Mouse (Mus musculus) intestine, embryonic 16.5 days (tissue): Measurements from ENCODE around the gene Cep68. TPM values are rescaled to one million over a fixed set of nuclear protein-coding genes. Genes with fewer than 3 reads are reported as not detected.
A peak's percentile ranks its signal among the peaks of the same experiment; 100 is the strongest.
"Not testable (repeated sequence)": the region's sequence is repeated elsewhere in the genome, so short reads cannot be mapped to it uniquely, and the experiment has no call there.

Source experiments
- ATAC-seq: fragments of 200-750 bp; cut with Nextera tagmentation; 2 replicates; pipeline ENCODE4 v1.8.0; 2017; ENCODE audit warnings: moderate TSS enrichment, moderate library complexity
- H3K27ac ChIP-seq: fragments of 300-500 bp; sonication (generic); 2 replicates; pipeline ENCODE4 v1.5.1; 2014; ENCODE audit warnings: mild to moderate bottlenecking, low read length
- H3K27me3 ChIP-seq: fragments of 300-500 bp; sonication (generic); replicated peaks from 2 replicates; pipeline ENCODE4 v1.6.1; 2014; ENCODE audit warnings: low read length, control low read depth, mixed read lengths; ENCODE audit not compliant: control insufficient read depth, insufficient read depth
- H3K36me3 ChIP-seq: fragments of 300-500 bp; sonication (generic); 2 replicates; pipeline ENCODE4 v1.6.1; 2014; ENCODE audit warnings: low read length, control low read depth; ENCODE audit not compliant: control insufficient read depth, insufficient read depth
- H3K4me1 ChIP-seq: fragments of 300-500 bp; sonication (generic); 2 replicates; pipeline ENCODE4 v1.6.1; 2014; ENCODE audit warnings: low read length, control low read depth, mixed read lengths; ENCODE audit not compliant: control insufficient read depth, insufficient read depth
- H3K4me2 ChIP-seq: fragments of 300-500 bp; sonication (generic); 2 replicates; pipeline ENCODE4 v1.6.1; 2014; ENCODE audit warnings: low read depth, low read length, control low read depth
- H3K4me3 ChIP-seq: fragments of 300-500 bp; sonication (generic); 2 replicates; pipeline ENCODE4 v1.5.1; 2014; ENCODE audit warnings: mild to moderate bottlenecking, low read length
- H3K9ac ChIP-seq: fragments of 300-500 bp; sonication (generic); 2 replicates; pipeline ENCODE4 v1.6.1; 2014; ENCODE audit warnings: low read depth, low read length
- H3K9me3 ChIP-seq: fragments of 300-500 bp; sonication (generic); 2 replicates; pipeline ENCODE4 v1.6.1; 2016; ENCODE audit warnings: low read length, control low read depth; ENCODE audit not compliant: control insufficient read depth
- WGBS: fragments of 180-500 bp; shearing (Covaris S2); extraction: QIAGEN DNeasy Blood & Tissue Kit; methylation state at CpG from one replicate; pipeline ENCODE4 v1.1.7; 2014; 5-methylcytosine and 5-hydroxymethylcytosine counted together
- polyA plus RNA-seq: library from polyadenylated mRNA; unstranded; fragments of >200 nt; fragmentation: Nextera tagmentation; extraction: Ambion mirVana; gene quantifications from 2 replicates; pipeline ENCODE4 v1.2.1, GENCODE M21; 2015

Gene Cep68
- polyA plus RNA-seq, 1 experiment from 2014 or later, result 20.8 TPM

DNA sequence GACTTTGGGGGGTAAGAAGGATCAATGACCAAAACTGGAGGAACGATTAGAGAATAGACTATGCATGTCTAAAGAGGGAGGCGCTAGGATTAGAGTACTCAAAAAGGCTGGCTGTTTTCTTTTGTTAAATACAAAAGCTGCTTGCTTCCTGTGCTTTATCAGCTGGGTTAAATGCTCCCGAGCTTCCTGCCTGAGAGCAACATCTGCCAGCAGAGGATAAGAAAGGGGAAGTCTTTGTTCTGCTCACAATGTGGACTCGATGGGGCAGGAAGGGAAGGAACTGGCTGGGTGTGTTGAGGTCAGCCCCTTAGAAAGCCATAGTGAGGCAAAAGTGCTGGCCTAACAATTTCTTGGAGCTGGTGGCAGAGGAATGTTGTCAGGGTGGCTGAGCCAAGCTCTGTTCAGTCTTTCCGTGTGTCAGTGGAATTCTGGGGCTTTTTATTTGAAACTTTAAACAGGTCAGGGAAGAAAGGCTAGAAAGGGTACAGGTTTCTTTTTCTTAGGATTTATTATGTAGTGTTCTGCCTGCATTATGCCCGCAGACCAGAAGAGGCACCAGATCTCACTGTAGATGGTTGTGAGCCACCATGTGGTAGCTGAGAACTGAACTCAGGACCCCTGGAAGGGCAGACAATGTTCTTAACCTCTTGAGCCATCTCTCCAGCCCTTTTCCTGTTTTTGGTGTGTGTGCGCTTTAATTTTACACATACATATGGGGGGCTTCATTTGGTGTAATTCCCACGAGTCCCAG, 17.9 kb downstream of the Cep68 start:
- ATAC-seq, result peak; percentile 57
- no peaks in the 10 kb centered on the region for H3K27me3 ChIP-seq
- H3K4me3 ChIP-seq, result no peak overlapping the region
- H3K27ac ChIP-seq, result peak overlapping the region; percentile 36
- no peaks in the 10 kb centered on the region for H3K9me3 ChIP-seq
- H3K4me1 ChIP-seq, result no peaks in the 10 kb centered on the region
- no peak overlapping the region for H3K4me2 ChIP-seq
- peaks cover 24% of the 10 kb centered on the region for H3K36me3 ChIP-seq
- no peak overlapping the region for H3K9ac ChIP-seq
- WGBS, result 58% methylated on average over 8 of the region's 8 CpGs

DNA sequence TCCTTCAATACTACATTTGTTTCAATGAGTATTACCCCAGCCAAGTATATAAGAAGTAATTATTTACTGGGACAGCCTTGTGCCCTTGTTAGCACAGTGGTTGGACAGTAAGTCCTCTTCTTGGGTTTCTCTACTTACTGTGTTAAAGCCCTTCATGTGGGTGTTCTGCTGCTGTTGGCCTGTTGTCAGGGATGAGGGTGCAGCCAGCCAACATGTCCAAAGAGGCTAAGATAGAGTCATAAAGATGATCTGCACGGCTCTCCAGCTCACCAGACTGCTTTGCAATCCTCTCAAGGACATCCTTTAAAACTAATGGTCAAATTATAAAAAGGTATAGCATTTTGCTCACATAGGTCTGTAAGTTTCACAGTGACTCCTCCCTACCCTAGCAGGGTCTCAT, 18.9 kb downstream of the Cep68 start:
- no peak overlapping the region for H3K4me3 ChIP-seq
- no peak overlapping the region for H3K4me2 ChIP-seq
- H3K27me3 ChIP-seq, result no peaks in the 10 kb centered on the region
- no peak overlapping the region for H3K9ac ChIP-seq
- no peak for ATAC-seq
- 76% methylated on average over 1 of the region's 1 CpGs for WGBS
- no peaks in the 10 kb centered on the region for H3K4me1 ChIP-seq
- H3K9me3 ChIP-seq, result no peaks in the 10 kb centered on the region
- peaks cover 22% of the 10 kb centered on the region for H3K36me3 ChIP-seq
- H3K27ac ChIP-seq, result no peak overlapping the region

DNA sequence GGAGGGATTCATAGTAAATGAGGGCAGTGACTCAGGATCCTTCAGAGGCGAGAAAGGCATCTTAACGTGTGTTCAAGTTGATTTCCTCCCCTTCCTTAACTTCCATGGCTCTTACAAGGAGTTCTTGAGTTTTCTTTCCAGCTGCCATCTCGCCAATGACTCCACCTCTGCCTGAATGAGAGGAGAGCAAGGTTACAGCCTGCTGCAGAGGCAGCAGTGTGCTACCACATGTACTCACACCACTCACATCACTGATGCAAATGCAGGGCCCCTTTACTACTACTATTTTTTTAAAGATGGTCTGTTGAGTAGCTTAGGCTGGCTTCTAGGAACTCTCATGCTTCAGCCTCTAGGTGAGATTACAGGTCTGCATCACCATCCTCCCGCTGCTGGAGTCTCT, 19.9 kb downstream of the Cep68 start:
- Histone ChIP-seq H3K4me2 (no peak overlapping the region), H3K4me1 (no peaks in the 10 kb centered on the region), H3K9ac (no peak overlapping the region), H3K4me3 (no peak overlapping the region), H3K9me3 (no peaks in the 10 kb centered on the region), H3K36me3 (peaks cover 23% of the 10 kb centered on the region), H3K27me3 (no peaks in the 10 kb centered on the region), H3K27ac (no peak overlapping the region)
- no peak for ATAC-seq
- WGBS, result 84% methylated on average over 4 of the region's 4 CpGs

DNA sequence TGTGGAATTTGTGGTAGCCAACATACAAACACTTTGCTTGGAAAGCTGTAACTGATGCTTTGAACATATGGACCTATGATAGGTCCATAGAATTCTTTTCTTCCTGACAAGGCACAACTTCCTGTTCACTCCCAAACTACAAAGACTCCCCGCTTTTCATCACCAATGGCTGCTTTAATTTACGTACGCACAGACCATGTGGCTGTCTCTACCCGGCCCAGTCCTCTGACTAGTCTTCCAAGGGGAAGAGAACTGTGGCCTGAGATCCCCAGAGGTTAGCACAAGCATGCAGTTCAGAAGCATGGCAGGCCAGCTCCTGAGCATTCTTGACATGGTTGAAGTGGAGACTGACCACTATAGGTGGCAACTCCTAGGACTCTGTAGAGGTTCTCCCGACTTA, 20.6 kb downstream of the Cep68 start:
- H3K4me3 ChIP-seq, result no peak overlapping the region
- no peaks in the 10 kb centered on the region for H3K4me1 ChIP-seq
- 80% methylated on average over 5 of the region's 5 CpGs for WGBS
- H3K9ac ChIP-seq, result no peak overlapping the region
- no peaks in the 10 kb centered on the region for H3K9me3 ChIP-seq
- H3K4me2 ChIP-seq, result no peak overlapping the region
- ATAC-seq, result no peak
- no peaks in the 10 kb centered on the region for H3K27me3 ChIP-seq
- H3K27ac ChIP-seq, result no peak overlapping the region
- H3K36me3 ChIP-seq, result peaks cover 19% of the 10 kb centered on the region

DNA sequence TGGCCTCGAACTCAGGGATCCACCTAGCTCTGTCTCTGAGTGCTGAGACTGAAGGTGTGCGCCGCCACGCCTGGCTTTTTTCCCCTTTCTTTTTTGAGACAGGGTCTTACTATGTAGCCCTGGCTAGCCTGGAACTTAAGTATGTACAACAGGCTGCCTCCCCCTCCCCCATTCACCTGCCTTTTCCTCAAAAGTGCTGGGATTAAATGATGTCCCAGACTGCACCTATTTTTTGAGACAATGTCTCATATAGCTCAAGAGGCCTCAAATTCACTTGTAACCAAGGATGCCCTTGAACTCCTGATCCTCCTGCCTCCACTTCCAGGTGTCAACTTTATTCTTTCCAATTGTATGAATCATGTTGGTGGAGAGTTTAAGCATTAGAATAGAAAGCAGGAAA, 23.3 kb downstream of the Cep68 start:
- H3K27me3 ChIP-seq, result no peaks in the 10 kb centered on the region
- ATAC-seq, result no peak
- no peak overlapping the region for H3K27ac ChIP-seq
- no peaks in the 10 kb centered on the region for H3K9me3 ChIP-seq
- H3K9ac ChIP-seq, result no peak overlapping the region
- no peak overlapping the region for H3K4me2 ChIP-seq
- H3K4me3 ChIP-seq, result no peak overlapping the region
- H3K36me3 ChIP-seq, result peaks cover 15% of the 10 kb centered on the region
- H3K4me1 ChIP-seq, result no peaks in the 10 kb centered on the region
- 99% methylated on average over 4 of the region's 4 CpGs for WGBS

DNA sequence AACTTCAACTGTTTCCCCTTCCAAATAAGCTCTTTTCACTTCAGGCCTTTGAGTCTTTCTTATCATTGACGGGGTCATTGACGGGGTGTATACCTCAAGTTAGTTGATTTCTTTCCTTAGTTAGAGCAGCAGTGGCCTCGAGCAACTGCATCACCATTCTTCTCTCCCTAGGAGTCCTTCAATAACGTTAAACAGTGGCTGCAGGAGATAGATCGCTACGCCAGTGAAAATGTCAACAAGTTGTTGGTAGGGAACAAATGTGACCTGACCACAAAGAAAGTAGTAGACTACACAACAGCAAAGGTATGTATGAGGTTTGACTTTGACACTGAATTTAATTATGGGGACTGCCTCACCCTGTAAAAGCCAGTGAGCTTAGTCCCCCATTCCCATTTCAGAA, 25.0 kb downstream of the Cep68 start:
- H3K9ac ChIP-seq, result no peak overlapping the region
- no peak overlapping the region for H3K4me3 ChIP-seq
- 0 out of 2 replicates have a peak, but pooled peaks cover 3% of the 10 kb centered on the region for H3K4me1 ChIP-seq
- H3K36me3 ChIP-seq, result peaks cover 7% of the 10 kb centered on the region; the same call in 1 of the 2 replicates
- H3K27ac ChIP-seq, result no peak overlapping the region
- no peaks in the 10 kb centered on the region for H3K9me3 ChIP-seq
- ATAC-seq, result no peak
- no peak overlapping the region for H3K4me2 ChIP-seq
- 79% methylated on average over 6 of the region's 6 CpGs for WGBS
- no peaks in the 10 kb centered on the region for H3K27me3 ChIP-seq

DNA sequence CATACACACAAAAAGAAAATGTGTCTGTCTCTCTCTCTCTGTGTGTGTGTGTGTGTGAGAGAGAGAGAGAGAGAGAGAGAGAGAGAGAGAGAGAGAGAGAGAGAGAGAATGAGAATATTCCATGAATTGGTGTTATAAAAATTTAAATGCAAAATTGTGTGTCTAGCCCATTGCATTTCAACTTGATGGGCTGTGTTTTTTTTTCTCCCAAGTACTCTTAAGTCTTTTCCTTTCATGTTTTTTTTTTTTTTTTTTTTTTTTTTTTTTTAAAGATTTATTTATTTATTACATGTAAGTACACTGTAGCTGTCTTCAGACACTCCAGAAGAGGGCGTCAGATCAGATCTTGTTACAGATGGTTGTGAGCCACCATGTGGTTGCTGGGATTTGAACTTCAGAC, 27.6 kb downstream of the Cep68 start:
- not testable (repeated sequence) for H3K4me1 ChIP-seq, H3K9me3 ChIP-seq, ATAC-seq, H3K27me3 ChIP-seq, H3K4me3 ChIP-seq, H3K27ac ChIP-seq, H3K36me3 ChIP-seq, H3K9ac ChIP-seq, H3K4me2 ChIP-seq
- 86% methylated on average over 1 of the region's 1 CpGs for WGBS

DNA sequence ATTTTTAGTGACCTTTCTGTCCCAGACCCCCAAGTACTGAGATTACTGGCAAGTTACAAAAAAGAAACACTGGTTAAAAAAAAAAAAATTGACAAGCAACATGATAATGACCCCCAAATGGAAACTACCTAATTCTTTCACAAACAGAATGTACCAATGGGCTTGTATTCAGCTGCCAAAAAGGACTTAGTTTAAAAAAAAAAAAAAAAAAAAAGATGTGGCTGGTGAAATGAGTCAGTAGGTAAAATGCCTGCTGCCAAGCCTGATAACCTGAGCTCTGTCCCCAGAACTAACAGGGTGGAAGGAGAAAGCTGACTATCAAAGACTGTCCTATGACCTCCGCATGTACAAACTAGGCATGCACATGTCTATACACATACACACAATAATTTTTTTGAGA, 32.0 kb downstream of the Cep68 start:
- Histone ChIP-seq H3K4me3 (no peak overlapping the region), H3K27ac (no peak overlapping the region), H3K27me3 (no peaks in the 10 kb centered on the region), H3K9me3 (no peaks in the 10 kb centered on the region), H3K36me3 (peaks cover 8% of the 10 kb centered on the region; the same call in 1 of the 2 replicates), H3K4me1 (0 out of 2 replicates have a peak, but pooled peaks cover 3% of the 10 kb centered on the region), H3K9ac (no peak overlapping the region), H3K4me2 (no peak overlapping the region)
- no peak for ATAC-seq
- WGBS, result 92% methylated on average over 1 of the region's 1 CpGs

DNA sequence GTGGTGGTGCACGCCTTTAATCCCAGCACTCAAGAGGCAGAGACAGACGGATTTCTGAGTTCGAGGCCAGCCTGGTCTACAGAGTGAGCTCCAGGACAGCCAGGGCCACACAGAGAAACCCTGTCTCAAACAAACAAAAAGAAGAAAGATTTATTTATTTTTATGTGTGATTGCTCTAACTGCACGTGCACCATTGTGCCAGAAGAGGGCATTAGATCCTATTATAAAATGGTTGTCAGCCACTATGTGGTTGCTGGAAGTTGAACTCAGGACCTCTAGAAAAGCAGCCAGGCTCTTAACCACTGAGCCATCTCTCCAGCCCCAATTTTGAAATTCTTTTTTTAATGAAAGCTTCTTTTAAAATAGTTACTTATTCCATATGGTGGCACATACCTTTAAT, 32.8 kb downstream of the Cep68 start:
- Histone ChIP-seq H3K4me2 (no peak overlapping the region), H3K9me3 (no peaks in the 10 kb centered on the region), H3K27me3 (no peaks in the 10 kb centered on the region), H3K27ac (no peak overlapping the region), H3K4me1 (0 out of 2 replicates have a peak, but pooled peaks cover 3% of the 10 kb centered on the region), H3K36me3 (peaks cover 8% of the 10 kb centered on the region; the same call in 1 of the 2 replicates), H3K9ac (no peak overlapping the region), H3K4me3 (no peak overlapping the region)
- ATAC-seq, result no peak
- WGBS, result 84% methylated on average over 4 of the region's 4 CpGs

DNA sequence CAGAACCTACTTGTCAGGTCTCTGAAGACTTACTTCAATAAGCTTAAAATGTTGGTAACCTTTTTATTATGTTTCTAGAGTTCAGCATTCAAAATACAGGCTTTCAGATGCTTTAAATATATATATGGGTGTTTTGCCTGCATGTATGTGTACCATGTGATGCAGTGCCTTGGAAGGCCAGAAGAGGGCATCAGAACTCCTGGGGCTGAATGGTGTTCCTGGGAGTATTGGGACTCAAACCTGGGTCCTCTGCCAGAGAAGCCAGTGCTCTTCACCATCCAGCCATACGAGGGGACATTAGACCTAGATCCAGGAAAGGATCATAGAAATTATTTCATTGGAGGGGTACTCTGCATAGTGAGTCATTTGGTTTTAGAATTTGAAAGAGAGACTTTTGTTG, 34.5 kb downstream of the Cep68 start:
- Histone ChIP-seq H3K36me3 (peaks cover 8% of the 10 kb centered on the region; the same call in 1 of the 2 replicates), H3K9ac (no peak overlapping the region), H3K27me3 (no peaks in the 10 kb centered on the region), H3K27ac (no peak overlapping the region), H3K9me3 (no peaks in the 10 kb centered on the region), H3K4me1 (peaks cover 13% of the 10 kb centered on the region), H3K4me2 (no peak overlapping the region), H3K4me3 (no peak overlapping the region)
- 97% methylated on average over 1 of the region's 1 CpGs for WGBS
- ATAC-seq, result no peak
